Mouse (Mus musculus) spleen, postnatal 36 days (tissue): Measurements from ENCODE around the gene Crybb1.

ENCODE experiments used
- DNase-seq, 2 experiments: peaks; one replicate each; pipeline ENCODE4 v3.0.0; 2022; ENCODE audit warnings: low spot score in 2 of 2, mixed read lengths in 1 of 2

The Crybb1 gene

DNA sequence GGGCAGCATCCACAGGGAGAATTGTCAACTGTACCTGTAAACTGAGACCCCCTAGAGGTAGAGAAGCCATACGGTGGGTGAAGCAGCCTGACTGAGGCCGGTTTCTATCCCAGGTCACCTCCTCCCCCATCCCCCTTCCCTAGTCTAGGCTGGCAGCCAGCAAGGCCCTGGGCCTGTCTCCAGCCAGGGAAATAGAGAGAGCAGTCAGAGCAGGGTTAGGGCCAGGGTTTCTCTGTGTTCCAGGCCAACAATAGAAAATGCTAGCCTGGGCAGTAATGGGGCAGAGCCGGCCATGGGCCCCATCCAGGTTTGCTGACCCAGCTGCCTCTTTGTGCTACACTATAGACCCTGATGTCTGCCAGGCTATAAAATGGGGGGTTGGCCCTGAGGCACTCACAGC lies at the start of gene Crybb1:
Crybb1 (plus strand) TSS at position 390 of the 400 bp plus-strand sequence.
- DNase-seq: no peak

GRCm38 (mm10) chr5:112206543-112207255 lies 48.9 kb upstream of the Crybb1 start:
- DNase-seq: no peak

- DNase-seq: no peak
These were observed 47.3 kb upstream of the Crybb1 start for GRCm38 (mm10) chr5:112208321-112208720.

- no peak for DNase-seq
These were observed 45.5 kb upstream of the Crybb1 start for GRCm38 (mm10) chr5:112210104-112210503.

- DNase-seq: no peak
These were observed 43.7 kb upstream of the Crybb1 start for GRCm38 (mm10) chr5:112211911-112212310.

DNA sequence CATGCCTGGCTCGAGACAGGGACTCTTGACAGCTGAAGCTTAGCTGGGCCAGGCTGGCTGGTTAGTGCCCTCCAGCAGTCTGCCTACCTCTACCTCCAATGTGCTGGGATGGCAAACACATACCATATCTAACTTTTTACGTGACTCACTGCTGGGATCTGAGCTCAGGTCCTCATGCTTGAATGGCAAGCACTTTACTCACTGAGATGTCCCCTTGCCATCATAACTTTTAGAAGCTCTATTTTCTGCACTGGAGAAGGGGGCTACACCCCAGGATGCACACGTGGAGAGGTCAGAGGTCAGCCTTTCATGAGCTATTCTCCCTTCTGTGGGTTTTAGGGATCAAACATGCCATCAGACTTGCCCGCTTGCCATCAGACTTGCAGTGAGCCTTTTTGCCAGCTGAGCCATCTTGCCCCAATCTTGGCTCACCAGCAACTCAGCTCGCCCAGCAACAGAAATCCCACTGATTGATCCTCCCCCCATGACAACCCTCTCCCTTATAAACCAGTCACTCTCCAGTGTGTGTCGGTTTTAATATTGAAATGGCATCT lies 42.8 kb upstream of the Crybb1 start:
- no peak for DNase-seq

DNA sequence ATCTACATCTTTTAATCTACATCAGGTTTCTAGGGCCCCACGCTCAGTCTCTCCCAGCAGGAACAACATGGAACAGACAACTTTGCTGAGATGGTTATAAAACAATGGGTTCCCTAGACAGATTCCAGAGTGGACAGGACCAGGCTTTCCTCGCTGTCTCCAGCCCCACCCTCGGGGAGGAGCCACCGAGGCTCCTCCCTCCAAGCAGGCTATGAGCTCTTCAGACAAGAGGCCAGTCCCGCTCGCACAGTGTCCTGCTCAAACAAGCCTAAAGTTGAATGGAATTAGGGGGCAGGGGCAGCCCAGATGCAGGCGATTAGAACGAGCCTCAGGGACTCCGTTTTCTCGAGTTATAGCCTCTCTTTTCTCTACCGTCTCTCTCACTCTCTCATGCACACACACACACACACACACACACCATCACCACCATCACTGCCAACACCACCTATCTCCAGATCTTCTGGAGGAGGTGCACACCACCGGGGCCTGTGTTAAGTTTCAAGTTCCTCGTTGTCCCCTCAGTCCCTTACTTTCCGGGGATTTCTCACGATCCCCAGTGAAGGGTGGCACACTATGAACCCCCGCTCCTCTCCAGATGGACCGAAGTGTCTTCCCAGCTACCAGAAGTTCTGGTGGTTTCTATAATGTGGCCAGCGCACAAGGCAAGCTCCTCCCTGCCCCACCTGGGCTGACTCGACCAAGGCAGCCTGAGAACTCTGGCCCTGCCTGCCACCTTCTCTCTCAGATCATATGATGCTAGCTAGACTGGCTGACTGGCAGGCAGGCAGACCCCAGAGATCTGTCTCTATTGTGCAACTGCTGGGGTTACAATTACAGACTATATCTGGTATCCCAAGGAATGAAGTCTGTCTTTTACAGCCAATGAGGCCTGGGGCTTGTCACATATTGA lies 42.0 kb upstream of the Crybb1 start:
- no peak for DNase-seq

- peak; percentile 30 to 46 for DNase-seq
These were observed 41.2 kb upstream of the Crybb1 start for GRCm38 (mm10) chr5:112214419-112214818.

GRCm38 (mm10) chr5:112215291-112215751 lies 40.3 kb upstream of the Crybb1 start:
- DNase-seq: no peak

DNA sequence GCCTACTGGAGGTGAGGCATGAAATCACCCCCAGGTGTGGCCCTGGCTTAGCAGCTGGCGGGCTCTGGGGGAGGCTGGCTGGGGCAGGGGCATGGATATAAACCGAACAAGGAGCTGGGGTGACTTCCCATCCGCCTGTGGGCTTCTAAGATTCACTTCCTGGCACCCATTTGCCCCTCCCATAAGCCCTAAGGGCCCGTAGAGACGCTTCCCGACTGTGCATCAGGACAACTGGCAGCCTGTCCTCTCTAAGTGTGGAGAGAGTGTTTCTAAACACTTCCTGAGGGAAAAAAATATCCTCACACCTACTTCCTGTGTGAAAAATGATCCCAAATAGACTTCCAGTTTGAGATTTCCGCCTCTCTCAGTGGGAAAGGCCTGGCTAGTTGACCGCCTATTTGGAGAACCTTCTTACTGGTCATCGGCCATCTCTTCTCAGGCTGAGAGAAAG lies 39.8 kb upstream of the Crybb1 start:
- DNase-seq: no peak

DNA sequence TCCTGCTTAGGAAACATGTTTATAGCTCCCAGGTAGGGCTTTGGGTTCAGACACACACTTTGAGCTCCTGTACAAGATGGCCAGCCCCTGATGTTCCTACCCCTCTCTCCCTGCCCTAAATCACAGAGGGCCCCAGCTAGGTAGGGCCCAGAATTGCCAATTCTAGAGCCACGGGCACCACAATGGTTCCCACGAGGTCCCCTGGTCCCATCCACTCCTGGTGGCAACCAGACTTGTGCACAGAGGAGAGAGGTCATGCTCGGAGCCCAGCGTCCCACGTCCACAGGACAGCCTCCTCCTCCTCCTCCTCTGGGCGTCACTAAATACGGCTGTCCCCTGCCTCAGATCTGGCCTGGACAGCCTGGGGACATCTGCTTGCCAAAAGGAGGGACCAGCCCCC lies 39.3 kb upstream of the Crybb1 start:
- DNase-seq: no peak

- DNase-seq: no peak
These were observed 38.6 kb upstream of the Crybb1 start for GRCm38 (mm10) chr5:112217031-112217430.

DNA sequence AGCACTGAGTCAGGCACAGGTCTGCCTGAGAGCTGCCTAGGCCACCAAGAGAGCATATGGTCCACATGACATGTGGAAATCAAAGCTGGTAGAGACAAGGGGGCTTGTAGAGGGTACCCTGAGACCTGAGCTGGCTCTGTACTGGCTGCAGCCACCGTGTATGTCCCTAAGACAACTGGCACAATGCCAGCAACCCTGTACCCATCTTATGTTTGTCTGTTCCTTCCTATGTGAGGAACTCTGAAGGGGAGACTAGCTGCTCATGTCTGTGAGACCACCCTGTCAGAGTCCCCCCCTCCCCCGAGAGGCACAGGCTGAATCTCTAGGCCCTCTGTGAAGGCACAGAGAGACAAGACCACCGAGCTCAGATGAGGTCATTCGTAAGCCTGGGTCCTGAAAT lies 36.9 kb upstream of the Crybb1 start:
- DNase-seq: no peak

DNA sequence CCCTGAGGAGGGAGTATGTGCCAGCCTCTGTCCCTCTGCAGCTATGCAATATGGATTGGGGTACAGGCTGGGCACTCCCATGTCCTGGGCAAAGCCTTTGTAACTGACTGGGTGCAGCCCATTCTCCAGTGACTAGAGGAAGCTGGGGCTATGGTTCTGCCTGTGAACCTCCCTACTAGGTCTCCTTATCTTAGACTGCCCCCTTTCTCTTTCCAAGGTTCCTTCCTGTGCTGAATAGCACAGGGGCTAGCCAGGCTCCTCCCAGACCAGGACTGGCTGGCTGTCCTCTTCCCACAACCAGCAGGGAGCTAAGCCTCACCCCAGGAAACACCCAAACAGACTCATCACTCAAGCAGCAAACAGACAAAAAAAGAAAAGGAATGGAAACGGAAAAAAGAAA lies 36.2 kb upstream of the Crybb1 start:
- DNase-seq: no peak

DNA sequence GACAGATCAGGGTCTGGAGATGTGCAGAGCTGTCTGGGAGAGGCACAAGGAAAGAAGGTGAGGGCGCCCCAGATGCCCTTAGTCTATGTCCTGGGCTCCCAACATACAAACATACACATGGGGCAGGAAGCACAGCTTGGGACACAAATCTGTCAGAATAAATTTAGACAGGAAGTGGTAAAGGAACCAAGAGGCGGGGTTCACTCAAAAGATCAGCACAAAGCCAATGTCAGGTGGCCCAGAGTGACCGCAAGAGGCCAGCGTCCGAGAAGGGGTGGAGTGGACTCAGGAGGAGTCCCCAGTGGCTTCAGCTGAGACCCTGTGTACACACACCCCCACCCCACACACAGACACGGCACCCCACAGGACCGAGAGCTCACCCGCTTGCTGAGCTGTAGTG lies 35.4 kb upstream of the Crybb1 start:
- DNase-seq: no peak

DNA sequence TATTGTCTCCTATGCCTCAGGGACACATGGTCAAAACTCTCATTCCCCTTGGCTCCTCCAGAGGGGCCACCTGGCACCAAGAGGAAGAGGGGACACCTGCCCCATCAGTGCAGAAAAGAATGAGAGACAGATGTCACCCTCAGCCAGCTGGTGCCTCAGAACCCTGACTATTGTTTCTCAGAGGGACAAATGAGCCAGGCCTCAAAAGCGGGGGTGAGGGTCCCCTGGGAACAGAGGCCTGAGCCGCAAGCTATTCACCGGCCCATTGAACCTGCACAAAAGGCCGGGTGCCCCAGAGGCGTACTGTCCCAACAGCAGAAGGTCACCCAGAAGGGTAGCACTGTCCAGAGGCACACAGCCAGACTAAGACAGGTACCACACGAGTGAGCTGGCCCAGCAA lies 30.0 kb upstream of the Crybb1 start:
- no peak for DNase-seq

GRCm38 (mm10) chr5:112227354-112227753 lies 28.3 kb upstream of the Crybb1 start:
- no peak for DNase-seq

GRCm38 (mm10) chr5:112227898-112228239 lies 27.7 kb upstream of the Crybb1 start:
- DNase-seq: no peak

DNA sequence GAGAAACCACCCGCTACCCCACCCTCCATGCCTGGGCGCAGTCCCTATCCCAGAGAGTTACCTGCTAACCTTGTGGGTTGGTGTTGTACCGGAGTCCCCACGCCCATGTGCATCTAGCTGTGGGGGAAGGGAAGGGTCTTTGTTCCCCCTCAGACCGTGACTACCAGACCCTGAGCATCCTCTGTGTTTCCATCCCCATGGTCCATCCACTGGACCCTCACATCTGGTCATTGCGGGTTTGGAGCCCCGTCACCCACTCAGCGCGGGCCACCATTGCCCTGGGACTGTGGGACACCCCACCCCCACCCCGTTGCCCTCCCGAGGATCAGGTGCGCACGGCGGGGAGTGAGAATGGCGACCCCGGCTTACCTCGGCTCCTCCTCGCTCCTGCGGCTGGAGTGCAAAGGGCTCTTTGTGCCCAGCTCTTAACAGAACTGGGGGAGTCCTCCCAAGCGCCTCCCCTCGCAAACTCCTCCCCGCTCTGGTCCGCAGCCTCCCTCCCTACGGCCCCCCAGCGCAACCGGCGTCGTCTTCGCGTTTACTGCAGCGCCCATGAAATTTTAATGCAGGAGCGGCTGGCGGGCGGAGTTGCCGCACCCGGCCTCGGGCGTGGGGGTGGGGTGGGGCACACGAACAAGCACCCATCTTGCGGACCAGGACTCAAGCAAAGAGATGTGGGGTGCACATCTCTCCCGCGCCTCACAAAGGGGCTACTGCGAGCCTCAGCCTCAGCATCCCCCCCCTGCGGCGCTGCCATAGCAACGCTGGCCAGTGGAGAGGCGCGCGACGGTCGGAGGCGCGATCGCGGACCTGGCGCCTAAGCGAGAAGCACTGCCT lies 27.2 kb upstream of the Crybb1 start:
- DNase-seq: no peak

DNA sequence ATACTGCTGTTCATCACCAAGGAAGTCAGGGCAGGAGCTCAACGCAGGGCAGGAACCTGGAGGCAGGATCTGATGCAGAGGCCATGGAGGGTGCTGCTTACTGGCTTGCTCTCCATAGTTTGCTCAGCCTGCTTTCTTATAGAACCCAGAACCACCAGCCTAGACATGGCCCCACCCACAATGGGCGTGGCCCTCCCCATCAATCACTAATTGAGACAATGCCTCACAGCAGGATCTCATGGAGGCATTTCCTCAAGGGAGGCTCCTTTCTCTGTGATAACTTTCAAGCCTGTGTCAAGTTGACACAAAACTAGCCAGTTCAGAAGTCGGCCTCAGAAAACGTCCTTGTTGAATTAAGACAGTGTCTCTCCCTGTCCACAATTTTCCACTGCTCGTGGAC lies 19.8 kb upstream of the Crybb1 start:
- no peak for DNase-seq

- no peak for DNase-seq
These were observed 19.0 kb upstream of the Crybb1 start for GRCm38 (mm10) chr5:112236631-112237030.

- no peak for DNase-seq
These were observed 18.2 kb upstream of the Crybb1 start for GRCm38 (mm10) chr5:112237439-112237838.
